Mouse (Mus musculus): ENCODE measurements at regions not wholly inside any gene's neighbourhood (a gene's known extent, or its start where the extent isn't known, plus 50 kb on each side); places are given as distances from the start of the nearest gene placed in this dataset.

DNA sequence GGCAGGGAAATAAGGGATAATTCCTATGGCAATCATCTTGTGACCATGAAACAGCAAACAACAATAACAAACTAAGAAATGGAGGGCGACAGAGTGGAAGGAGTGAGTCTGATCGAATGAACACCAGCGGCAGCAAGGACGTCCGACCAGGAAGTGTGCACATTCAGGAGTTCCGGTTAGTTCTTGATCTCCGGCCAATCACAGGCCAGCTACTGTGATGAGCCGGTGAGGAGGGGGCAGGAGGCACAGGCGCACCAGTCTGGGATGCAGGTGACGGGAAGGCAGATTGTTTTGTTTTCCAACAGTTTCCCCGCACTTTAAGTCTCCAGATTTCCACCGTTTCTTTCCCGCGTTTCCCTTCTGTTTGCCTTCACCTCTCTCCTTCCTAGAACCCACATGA, 50.3 kb upstream of the Hunk start:
- TF ChIP-seq HCFC1 (IDR thresholded peaks at IDR 0.05; ENCODE audit: borderline replicate concordance, insufficient read depth, low read length) (no peak), ZNF384 (IDR thresholded peaks at IDR 0.05; ENCODE audit: low read depth, low read length) (no peak), CHD2 (IDR thresholded peaks at IDR 0.05; ENCODE audit: low read depth, low read length) (no peak), MAFK (IDR thresholded peaks at IDR 0.05; ENCODE audit: insufficient read depth, low read depth, low read length) (no peak)

Data from ES-E14 (cell line).